Mouse (Mus musculus): ENCODE measurements around the gene Clybl. TPM values are rescaled to one million over a fixed set of nuclear protein-coding genes. Genes with fewer than 3 reads are reported as not detected.
A peak's percentile ranks its signal among the peaks of the same experiment; 100 is the strongest.

The Clybl gene
- polyA plus RNA-seq (2015; fragmentation: Nextera tagmentation; extraction: Ambion mirVana), result 13.3 and 13.5 TPM in 2 replicates

DNA sequence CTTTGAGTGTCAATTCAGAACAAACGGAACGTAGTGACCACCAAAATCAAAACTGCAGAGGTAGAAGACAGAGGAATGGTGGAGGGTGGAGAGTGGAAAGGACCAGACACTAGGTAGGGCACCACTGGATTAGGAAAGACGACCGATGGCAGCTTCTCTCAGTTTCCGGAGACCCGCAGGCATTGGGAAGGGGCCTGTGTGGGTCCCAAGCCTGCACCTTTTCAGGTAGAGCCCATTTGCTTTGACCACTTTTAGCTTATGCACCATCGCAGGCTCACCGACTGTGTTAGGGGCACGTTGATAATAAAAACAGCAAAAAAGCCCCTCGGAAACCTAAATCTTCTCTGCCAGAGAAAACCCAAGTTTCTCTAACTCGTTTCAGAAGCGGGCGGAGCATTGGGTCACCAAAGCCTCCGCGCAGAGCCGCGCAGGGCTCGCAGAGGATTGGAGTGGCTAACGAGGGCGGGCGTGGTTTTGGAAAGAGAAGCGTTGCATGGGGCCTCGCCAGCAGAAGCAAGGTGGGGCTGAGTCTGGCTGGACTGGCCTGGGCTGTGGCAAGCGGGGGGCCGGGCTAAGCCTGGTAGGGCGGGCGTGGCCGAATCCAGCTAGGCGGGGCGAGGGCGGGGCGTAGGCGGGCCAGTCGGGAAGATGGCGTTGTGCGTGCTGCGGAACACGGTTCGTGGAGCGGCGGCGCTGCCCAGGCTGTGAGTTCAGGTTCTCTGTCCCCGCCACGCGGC lies at the start of gene Clybl:
TSS of gene Clybl (plus strand) at position 627 of the 737 bp plus-strand sequence.
- WGBS, result 3% methylated on average over 43 of the region's 45 CpGs
- Histone ChIP-seq H3K4me2 (peak within 1 kb of the TSS; percentile 89), H3K27me3 (replicated peaks) (no peaks in the 10 kb centered on the region; the same call in 1 of the 2 replicates), H3K9ac (replicated peaks) (peak within 1 kb of the TSS; percentile 67), H3K4me1 (peaks cover 12% of the 10 kb centered on the region; the same call in 1 of the 2 replicates), H3K9me3 (replicated peaks) (no peaks in the 10 kb centered on the region), H3K4me3 (replicated peaks) (peak within 1 kb of the TSS; percentile 76), H3K36me3 (no peaks in the 10 kb centered on the region), H3K27ac (replicated peaks) (peak within 1 kb of the TSS; percentile 58; the same call in 1 of the 2 replicates)
- ATAC-seq (ENCODE audit: low FRiP score), result peak; percentile 97

- peak; percentile 81 for ATAC-seq (ENCODE audit: low FRiP score)
- WGBS, result 54% methylated on average over 3 of the region's 3 CpGs
- Histone ChIP-seq H3K9me3 (replicated peaks) (no peaks in the 10 kb centered on the region), H3K4me3 (replicated peaks) (no peak overlapping the region), H3K4me2 (no peak overlapping the region), H3K36me3 (peaks cover 26% of the 10 kb centered on the region), H3K27me3 (replicated peaks) (no peaks in the 10 kb centered on the region), H3K9ac (replicated peaks) (no peak overlapping the region), H3K27ac (replicated peaks) (no peak overlapping the region), H3K4me1 (0 out of 2 replicates have a peak, but pooled peaks cover 4% of the 10 kb centered on the region)
Observed at GRCm38 (mm10) chr14:122136368-122136928, 45.1 kb upstream of the Clybl start.

DNA sequence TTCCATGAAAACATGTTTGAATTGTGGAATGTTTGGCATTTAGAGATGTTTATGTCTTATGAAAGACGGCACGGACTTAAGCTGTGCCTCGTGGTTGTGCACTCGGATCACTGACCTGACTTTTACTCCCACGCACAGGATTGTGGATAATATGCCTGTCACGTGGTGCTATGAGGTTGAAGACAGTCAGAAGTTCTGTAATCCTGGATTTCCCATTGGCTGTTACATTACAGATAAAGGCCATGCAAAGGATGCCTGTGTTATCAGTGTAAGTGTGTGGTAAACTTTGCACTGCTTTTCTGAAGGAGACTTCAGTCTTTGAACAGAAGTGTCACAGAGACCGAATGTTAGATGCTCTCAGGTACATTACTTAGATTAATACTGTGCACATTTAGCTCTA lies 44.3 kb upstream of the Clybl start:
- Histone ChIP-seq H3K9ac (replicated peaks) (no peak overlapping the region), H3K4me1 (0 out of 2 replicates have a peak, but pooled peaks cover 4% of the 10 kb centered on the region), H3K36me3 (peaks cover 31% of the 10 kb centered on the region), H3K9me3 (replicated peaks) (no peaks in the 10 kb centered on the region), H3K27me3 (replicated peaks) (no peaks in the 10 kb centered on the region), H3K27ac (replicated peaks) (no peak overlapping the region), H3K4me2 (no peak overlapping the region), H3K4me3 (replicated peaks) (no peak overlapping the region)
- ATAC-seq (ENCODE audit: low FRiP score), result no peak
- 95% methylated on average over 7 of the region's 7 CpGs for WGBS

DNA sequence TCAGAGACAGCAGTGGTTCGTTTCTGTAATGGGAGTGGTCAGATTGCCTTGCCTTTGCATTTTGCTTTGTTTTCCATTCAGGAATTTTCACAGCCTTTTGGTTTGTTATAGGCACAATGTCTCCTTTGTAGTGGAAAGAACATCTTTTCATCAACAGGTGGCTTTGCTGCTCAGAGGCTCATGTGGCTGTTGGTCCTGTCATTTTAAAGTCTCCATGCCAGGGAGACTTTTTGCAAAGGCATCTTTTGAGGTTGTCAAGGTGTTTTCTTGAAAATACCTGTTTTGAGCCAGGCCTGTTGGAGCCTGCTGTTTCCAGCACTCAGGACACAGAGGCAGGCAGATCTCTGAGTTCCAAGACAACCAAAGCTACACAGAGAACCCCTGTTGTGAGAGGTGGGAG lies 41.4 kb upstream of the Clybl start:
- Histone ChIP-seq H3K4me3 (replicated peaks) (no peak overlapping the region), H3K4me1 (0 out of 2 replicates have a peak, but pooled peaks cover 4% of the 10 kb centered on the region), H3K9me3 (replicated peaks) (no peaks in the 10 kb centered on the region), H3K9ac (replicated peaks) (no peak overlapping the region), H3K36me3 (peaks cover 46% of the 10 kb centered on the region), H3K27me3 (replicated peaks) (no peaks in the 10 kb centered on the region), H3K4me2 (no peak overlapping the region), H3K27ac (replicated peaks) (no peak overlapping the region)
- WGBS, result 38% methylated on average over 1 of the region's 1 CpGs
- ATAC-seq (ENCODE audit: low FRiP score), result no peak

- no peak for ATAC-seq (ENCODE audit: low FRiP score)
- H3K4me1 ChIP-seq, result no peaks in the 10 kb centered on the region
- WGBS, result 90% methylated on average over 4 of the region's 4 CpGs
Observed at GRCm38 (mm10) chr14:122143585-122144269, 37.8 kb upstream of the Clybl start.

DNA sequence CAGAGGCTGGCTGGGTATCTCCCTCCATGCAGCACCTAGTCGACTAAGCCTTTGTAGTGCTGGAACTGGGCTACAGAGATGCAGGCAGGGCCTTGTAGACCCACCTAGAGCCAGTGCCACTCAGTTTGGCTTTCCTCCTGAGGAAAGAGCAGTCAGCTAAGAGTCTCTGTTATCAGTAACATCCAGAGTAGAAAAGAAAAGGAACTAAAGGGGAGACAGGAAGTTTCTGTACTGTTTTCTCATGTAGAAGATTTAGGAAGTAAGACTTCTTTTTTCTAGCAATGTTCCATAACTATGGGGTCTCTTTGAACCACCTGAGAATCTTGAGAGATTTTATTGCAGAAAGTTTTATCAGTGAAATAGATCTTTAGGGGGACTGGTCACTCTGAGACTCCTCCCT lies 36.1 kb upstream of the Clybl start:
- no peak overlapping the region for H3K4me3 ChIP-seq (replicated peaks)
- no peak overlapping the region for H3K27ac ChIP-seq (replicated peaks)
- H3K36me3 ChIP-seq, result peaks cover 63% of the 10 kb centered on the region
- WGBS, result 74% methylated on average over 1 of the region's 1 CpGs
- no peak for ATAC-seq (ENCODE audit: low FRiP score)
- H3K27me3 ChIP-seq (replicated peaks), result no peaks in the 10 kb centered on the region
- H3K9me3 ChIP-seq (replicated peaks), result no peaks in the 10 kb centered on the region
- H3K4me1 ChIP-seq, result no peaks in the 10 kb centered on the region
- H3K9ac ChIP-seq (replicated peaks), result no peak overlapping the region
- H3K4me2 ChIP-seq, result no peak overlapping the region

More at GRCm38 (mm10) chr14:122143585-122144269, 37.8 kb upstream of the Clybl start:
- Histone ChIP-seq H3K9me3 (replicated peaks) (no peaks in the 10 kb centered on the region), H3K27me3 (replicated peaks) (no peaks in the 10 kb centered on the region), H3K4me2 (no peak overlapping the region), H3K27ac (replicated peaks) (no peak overlapping the region), H3K4me3 (replicated peaks) (no peak overlapping the region), H3K9ac (replicated peaks) (no peak overlapping the region), H3K36me3 (peaks cover 65% of the 10 kb centered on the region)

DNA sequence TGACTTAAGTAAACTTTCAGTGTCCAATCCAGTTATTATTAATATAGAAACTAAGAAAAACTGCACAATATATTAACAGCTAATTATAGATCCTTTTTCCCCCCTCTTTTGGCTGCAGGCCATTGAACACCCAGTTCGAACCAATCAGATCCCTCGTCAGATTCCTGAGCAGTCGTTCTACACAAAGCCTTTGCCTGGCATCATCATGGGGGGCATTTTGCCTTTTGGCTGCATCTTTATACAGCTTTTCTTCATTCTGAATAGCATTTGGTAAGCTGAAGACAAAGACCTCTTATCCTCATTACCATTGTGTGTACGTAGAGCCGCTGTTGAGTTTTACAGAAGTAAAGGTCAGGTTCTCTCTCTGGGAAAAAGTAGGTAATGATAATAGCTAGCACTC lies 30.9 kb upstream of the Clybl start:
- Histone ChIP-seq H3K4me3 (replicated peaks) (no peak overlapping the region), H3K27me3 (replicated peaks) (no peaks in the 10 kb centered on the region), H3K36me3 (peaks cover 70% of the 10 kb centered on the region), H3K4me2 (no peak overlapping the region), H3K9ac (replicated peaks) (no peak overlapping the region), H3K9me3 (replicated peaks) (no peaks in the 10 kb centered on the region), H3K27ac (replicated peaks) (no peak overlapping the region), H3K4me1 (no peaks in the 10 kb centered on the region)
- no peak for ATAC-seq (ENCODE audit: low FRiP score)
- 47% methylated on average over 5 of the region's 5 CpGs for WGBS

- Histone ChIP-seq H3K36me3 (peaks cover 40% of the 10 kb centered on the region), H3K9me3 (replicated peaks) (no peaks in the 10 kb centered on the region), H3K4me2 (no peak overlapping the region), H3K9ac (replicated peaks) (no peak overlapping the region), H3K27ac (replicated peaks) (no peak overlapping the region), H3K4me1 (no peaks in the 10 kb centered on the region), H3K27me3 (replicated peaks) (no peaks in the 10 kb centered on the region), H3K4me3 (replicated peaks) (no peak overlapping the region)
- no peak for ATAC-seq (ENCODE audit: low FRiP score)
- WGBS, result 91% methylated on average over 7 of the region's 7 CpGs
Observed at GRCm38 (mm10) chr14:122157738-122158137, 23.8 kb upstream of the Clybl start.

- Histone ChIP-seq H3K27me3 (replicated peaks) (no peaks in the 10 kb centered on the region), H3K9me3 (replicated peaks) (no peaks in the 10 kb centered on the region), H3K27ac (replicated peaks) (no peak overlapping the region), H3K4me1 (no peaks in the 10 kb centered on the region), H3K9ac (replicated peaks) (no peak overlapping the region), H3K4me2 (no peak overlapping the region), H3K36me3 (peaks cover 29% of the 10 kb centered on the region), H3K4me3 (replicated peaks) (no peak overlapping the region)
- 100% methylated on average over 1 of the region's 1 CpGs for WGBS
- no peak for ATAC-seq (ENCODE audit: low FRiP score)
Observed at GRCm38 (mm10) chr14:122160916-122161315, 20.6 kb upstream of the Clybl start.

DNA sequence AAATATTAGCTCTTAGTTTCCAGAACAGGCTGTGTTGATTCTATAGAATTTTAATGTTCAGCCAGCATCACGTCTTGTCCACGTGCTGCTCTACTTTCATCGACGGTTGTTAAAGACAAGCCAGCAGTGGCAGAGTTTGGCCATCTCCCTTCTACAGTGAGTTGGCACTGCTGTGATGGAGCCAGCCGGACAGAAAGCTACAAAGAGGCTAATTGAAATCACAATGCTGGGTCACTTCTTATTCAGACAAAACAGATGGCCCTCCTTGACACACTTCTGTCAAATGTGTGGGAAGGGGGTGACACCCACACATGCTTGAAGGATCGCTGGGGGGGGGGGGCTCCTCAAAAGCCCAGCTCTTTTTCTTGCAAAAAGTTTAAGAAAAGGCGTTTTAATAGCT lies 12.6 kb upstream of the Clybl start:
- WGBS, result 72% methylated on average over 7 of the region's 7 CpGs
- H3K27me3 ChIP-seq (replicated peaks), result no peaks in the 10 kb centered on the region
- no peak overlapping the region for H3K27ac ChIP-seq (replicated peaks)
- peaks cover 12% of the 10 kb centered on the region; the same call in 1 of the 2 replicates for H3K4me1 ChIP-seq
- H3K4me2 ChIP-seq, result no peak overlapping the region
- no peak overlapping the region for H3K9ac ChIP-seq (replicated peaks)
- peaks cover 5% of the 10 kb centered on the region for H3K36me3 ChIP-seq
- no peak overlapping the region for H3K4me3 ChIP-seq (replicated peaks)
- H3K9me3 ChIP-seq (replicated peaks), result no peaks in the 10 kb centered on the region
- no peak for ATAC-seq (ENCODE audit: low FRiP score)

DNA sequence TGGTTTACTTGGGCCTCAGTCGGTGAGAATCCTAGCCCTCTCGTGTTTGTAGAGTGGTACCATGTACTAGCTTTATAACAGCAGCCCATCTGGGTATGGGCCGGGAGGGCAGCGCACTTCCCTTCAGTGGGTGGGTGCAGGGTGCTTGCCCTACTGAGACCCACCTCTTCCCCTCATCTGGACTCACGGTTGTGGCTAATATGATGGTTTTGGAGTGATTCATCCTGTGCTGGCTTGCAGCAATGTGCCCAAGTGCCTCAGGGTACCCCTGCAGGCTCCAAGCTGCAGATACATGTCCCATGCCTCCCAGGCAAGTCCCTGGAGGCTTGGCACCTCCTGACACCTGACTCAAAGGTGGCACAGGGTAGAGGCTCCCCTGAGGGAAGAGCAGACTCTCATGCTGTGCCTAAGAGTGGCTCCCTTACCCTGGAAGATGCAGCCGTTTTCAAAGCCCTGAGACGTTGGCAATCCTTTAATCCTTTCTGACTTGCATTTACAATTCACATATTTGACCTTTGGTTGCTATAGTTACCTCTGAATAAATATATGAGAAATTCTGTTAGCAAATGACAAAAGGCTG lies 11.2 kb upstream of the Clybl start:
- Histone ChIP-seq H3K9me3 (replicated peaks) (no peaks in the 10 kb centered on the region), H3K4me1 (peaks cover 12% of the 10 kb centered on the region; the same call in 1 of the 2 replicates), H3K9ac (replicated peaks) (no peak overlapping the region), H3K4me2 (no peak overlapping the region), H3K4me3 (replicated peaks) (no peak overlapping the region), H3K27ac (replicated peaks) (no peak overlapping the region), H3K27me3 (replicated peaks) (no peaks in the 10 kb centered on the region), H3K36me3 (no peaks in the 10 kb centered on the region)
- WGBS, result 72% methylated on average over 7 of the region's 7 CpGs
- ATAC-seq (ENCODE audit: low FRiP score), result no peak; the same call in 1 of the 2 replicates
